Mouse (Mus musculus): Measurements from ENCODE around the gene Map3k14. TPM values are rescaled to one million over a fixed set of nuclear protein-coding genes. Genes with fewer than 3 reads are reported as not detected.
"Not testable (repeated sequence)": the region's sequence is repeated elsewhere in the genome, so short reads cannot be mapped to it uniquely, and the experiment has no call there.

Gene Map3k14
- total RNA-seq, 2 experiments from 2014 or later: 3.2 to 4.3 TPM

- DNase-seq: peak; percentile 33 to 37
Observed at GRCm38 (mm10) chr11:103246081-103246730, 21.1 kb downstream of the Map3k14 start.

- no peak for DNase-seq
Observed at GRCm38 (mm10) chr11:103244856-103245255, 22.4 kb downstream of the Map3k14 start.

GRCm38 (mm10) chr11:103240740-103241139 lies 26.5 kb downstream of the Map3k14 start:
- DNase-seq: no peak

- DNase-seq: no peak
Observed at GRCm38 (mm10) chr11:103237757-103238156, 29.5 kb downstream of the Map3k14 start.

- no peak for DNase-seq
Observed at GRCm38 (mm10) chr11:103236903-103237302, 30.4 kb downstream of the Map3k14 start.

GRCm38 (mm10) chr11:103236431-103236830 lies 30.8 kb downstream of the Map3k14 start:
- no peak for DNase-seq

GRCm38 (mm10) chr11:103235702-103236101 lies 31.6 kb downstream of the Map3k14 start:
- no peak for DNase-seq

GRCm38 (mm10) chr11:103234447-103234846 lies 32.8 kb downstream of the Map3k14 start:
- DNase-seq: no peak

- peak; percentile 75 to 77 for DNase-seq
Observed at GRCm38 (mm10) chr11:103232966-103233365, 34.3 kb downstream of the Map3k14 start.

- no peak for DNase-seq
Observed at GRCm38 (mm10) chr11:103231367-103231766, 35.9 kb downstream of the Map3k14 start.

- no peak for DNase-seq
Observed at GRCm38 (mm10) chr11:103230626-103231025, 36.6 kb downstream of the Map3k14 start.

GRCm38 (mm10) chr11:103229608-103230007 lies 37.7 kb downstream of the Map3k14 start:
- no peak for DNase-seq

- no peak for DNase-seq
Observed at GRCm38 (mm10) chr11:103223951-103224456, 43.3 kb downstream of the Map3k14 start.

- no peak for DNase-seq
Observed at GRCm38 (mm10) chr11:103223444-103223843, 43.8 kb downstream of the Map3k14 start.

- not testable (repeated sequence) for DNase-seq
Observed at GRCm38 (mm10) chr11:103222718-103223117, 44.6 kb downstream of the Map3k14 start.

GRCm38 (mm10) chr11:103221437-103221836 lies 45.8 kb downstream of the Map3k14 start:
- DNase-seq: no peak

- no peak for DNase-seq
Observed at GRCm38 (mm10) chr11:103219995-103220394, 47.3 kb downstream of the Map3k14 start.

GRCm38 (mm10) chr11:103219259-103219658 lies 48.0 kb downstream of the Map3k14 start:
- DNase-seq: no peak

GRCm38 (mm10) chr11:103218517-103218901 lies 48.8 kb downstream of the Map3k14 start:
- DNase-seq: no peak

- DNase-seq: peak in 1 of 2 experiments; percentile 54
Observed at GRCm38 (mm10) chr11:103217790-103218516, 49.3 kb downstream of the Map3k14 start, which contains the start of gene Spata32. Gene Spata32, minus strand, starts transcription at chr11:103218432.

GRCm38 (mm10) chr11:103215355-103215754 lies 51.9 kb downstream of the Map3k14 start:
- no peak for DNase-seq

GRCm38 (mm10) chr11:103213712-103214111 lies 53.6 kb downstream of the Map3k14 start:
- DNase-seq: no peak

GRCm38 (mm10) chr11:103210291-103210690 lies 57.0 kb downstream of the Map3k14 start:
- no peak for DNase-seq

GRCm38 (mm10) chr11:103208458-103208857 lies 58.8 kb downstream of the Map3k14 start, which contains the start of gene 1700023F06Rik:
Gene 1700023F06Rik, minus strand, starts transcription at chr11:103208558.
- DNase-seq: no peak
